Mouse (Mus musculus) stomach, postnatal 0 days (tissue): ENCODE results near the gene Morn1. TPM values are rescaled to one million over a fixed set of nuclear protein-coding genes. Genes with fewer than 3 reads are reported as not detected.
A peak's percentile ranks its signal among the peaks of the same experiment; 100 is the strongest.

Experiments
- ATAC-seq: fragments of 200-750 bp; cut with Nextera tagmentation; 2 replicates; pipeline ENCODE4 v1.8.0; 2017; ENCODE audit not compliant: low FRiP score, low TSS enrichment
- DNase-seq: peaks from one replicate; pipeline ENCODE4 v3.0.0-alpha.2; 2016; ENCODE audit warnings: low spot score
- H3K27ac ChIP-seq: fragments of 300-500 bp; sonication (generic); replicated peaks from 2 replicates; pipeline ENCODE4 v1.5.1; 2014; ENCODE audit warnings: mild to moderate bottlenecking, control low read depth
- H3K27me3 ChIP-seq: fragments of 300-500 bp; sonication (generic); 2 replicates; pipeline ENCODE4 v1.6.1; 2014; ENCODE audit warnings: low read length; ENCODE audit not compliant: control insufficient read depth, insufficient read depth
- H3K36me3 ChIP-seq: fragments of 300-500 bp; sonication (generic); 2 replicates; pipeline ENCODE4 v1.6.1; 2014; ENCODE audit warnings: low read length, mixed read lengths; ENCODE audit not compliant: control insufficient read depth, insufficient read depth
- H3K4me1 ChIP-seq: fragments of 300-500 bp; sonication (generic); replicated peaks from 2 replicates; pipeline ENCODE4 v1.6.1; 2014; ENCODE audit warnings: antibody characterized with exemption; ENCODE audit not compliant: control insufficient read depth, insufficient read depth
- H3K4me2 ChIP-seq: fragments of 300-500 bp; sonication (generic); replicated peaks from 2 replicates; pipeline ENCODE4 v1.6.1; 2014; ENCODE audit warnings: low read depth, mild to moderate bottlenecking, control low read depth, moderate library complexity
- H3K4me3 ChIP-seq: fragments of 300-500 bp; sonication (generic); 2 replicates; pipeline ENCODE4 v1.5.1; 2014; ENCODE audit warnings: low read depth, low read length, control low read depth
- H3K9ac ChIP-seq: fragments of 300-500 bp; sonication (generic); 2 replicates; pipeline ENCODE4 v1.6.1; 2014; ENCODE audit warnings: mild to moderate bottlenecking, low read length, control low read depth, mixed read lengths
- H3K9me3 ChIP-seq: fragments of 300-500 bp; sonication (generic); 2 replicates; pipeline ENCODE4 v1.6.1; 2016; ENCODE audit warnings: low read length; ENCODE audit not compliant: control insufficient read depth
- CTCF ChIP-seq: IDR thresholded peaks from 2 replicates; pipeline ENCODE4 v1.5.1; 2016; ENCODE audit warnings: antibody characterized with exemption, low read depth, mild to moderate bottlenecking, moderate library complexity
- EP300 ChIP-seq: optimal IDR thresholded peaks from 2 replicates; pipeline ENCODE3; 2016; ENCODE audit warnings: antibody characterized with exemption
- WGBS: fragments of 180-500 bp; shearing (Covaris S2); extraction: QIAGEN DNeasy Blood & Tissue Kit; methylation state at CpG from one replicate; pipeline ENCODE4 v1.1.7; 2014; 5-methylcytosine and 5-hydroxymethylcytosine counted together
- polyA plus RNA-seq: library from polyadenylated mRNA; unstranded; fragments of >200 nt; fragmentation: Nextera tagmentation; extraction: Ambion mirVana; gene quantifications from 2 replicates; pipeline ENCODE4 v1.2.1, GENCODE M21; 2015

Gene Morn1
- polyA plus RNA-seq, 1 experiment from 2014 or later = 3.6 TPM

- H3K36me3 ChIP-seq = 0 out of 2 replicates have a peak, but pooled peaks cover 6% of the 10 kb centered on the region
- H3K4me2 ChIP-seq = peak overlapping the region; percentile 83
- H3K9me3 ChIP-seq = no peaks in the 10 kb centered on the region
- 5% methylated on average over 15 of the region's 15 CpGs for WGBS
- peak overlapping the region; percentile 75 for H3K27ac ChIP-seq
- peak overlapping the region; percentile 70 for H3K4me3 ChIP-seq
- H3K27me3 ChIP-seq = no peaks in the 10 kb centered on the region
- TF ChIP-seq CTCF = peak; percentile 96
- no peak for TF ChIP-seq EP300
- peaks cover 4% of the 10 kb centered on the region; the same call in 1 of the 2 replicates for H3K4me1 ChIP-seq
- peak; percentile 90 for DNase-seq
- H3K9ac ChIP-seq = 0 out of 2 replicates have a peak overlapping the region, but pooled peaks have one; percentile 43
- ATAC-seq = peak; percentile 56
These were observed 20.2 kb upstream of the Morn1 start for GRCm38 (mm10) chr4:155065970-155066833.

GRCm38 (mm10) chr4:155066834-155067522 lies 19.4 kb upstream of the Morn1 start, which contains the start of gene Pex10:
TSS of gene Pex10 (plus strand) at chr4:155067016.
- Histone ChIP-seq H3K9ac (peak within 1 kb of the TSS; percentile 72), H3K27me3 (no peaks in the 10 kb centered on the region), H3K9me3 (no peaks in the 10 kb centered on the region), H3K4me1 (peaks cover 4% of the 10 kb centered on the region; the same call in 1 of the 2 replicates), H3K36me3 (0 out of 2 replicates have a peak, but pooled peaks cover 6% of the 10 kb centered on the region), H3K4me3 (peak within 1 kb of the TSS; percentile 70), H3K4me2 (peak within 1 kb of the TSS; percentile 83), H3K27ac (peak within 1 kb of the TSS; percentile 75)
- under 1% methylated on average over 48 of the region's 48 CpGs for WGBS
- no peak for TF ChIP-seq CTCF
- TF ChIP-seq EP300 = no peak
- DNase-seq = peak; percentile 99
- peak; percentile 89 for ATAC-seq

GRCm38 (mm10) chr4:155068357-155068972 lies 17.9 kb upstream of the Morn1 start:
- no peak overlapping the region for H3K9ac ChIP-seq
- no peak overlapping the region for H3K27ac ChIP-seq
- peaks cover 4% of the 10 kb centered on the region; the same call in 1 of the 2 replicates for H3K4me1 ChIP-seq
- DNase-seq = no peak
- H3K4me3 ChIP-seq = no peak overlapping the region
- H3K9me3 ChIP-seq = no peaks in the 10 kb centered on the region
- H3K4me2 ChIP-seq = no peak overlapping the region; the same call in 1 of the 2 replicates
- peaks cover 11% of the 10 kb centered on the region; the same call in 1 of the 2 replicates for H3K36me3 ChIP-seq
- no peaks in the 10 kb centered on the region for H3K27me3 ChIP-seq
- TF ChIP-seq CTCF (no peak), EP300 (no peak)
- no peak for ATAC-seq
- WGBS = 87% methylated on average over 20 of the region's 20 CpGs

- ATAC-seq (no peak), DNase-seq (peak; percentile 48)
- Histone ChIP-seq H3K4me2 (no peak overlapping the region), H3K4me3 (no peak overlapping the region), H3K9me3 (no peaks in the 10 kb centered on the region), H3K27ac (no peak overlapping the region), H3K27me3 (no peaks in the 10 kb centered on the region), H3K9ac (no peak overlapping the region), H3K4me1 (peaks cover 4% of the 10 kb centered on the region; the same call in 1 of the 2 replicates), H3K36me3 (peaks cover 15% of the 10 kb centered on the region)
- no peak for TF ChIP-seq EP300
- peak; percentile 67 for TF ChIP-seq CTCF
- 81% methylated on average over 6 of the region's 6 CpGs for WGBS
These were observed 17.2 kb upstream of the Morn1 start for GRCm38 (mm10) chr4:155069191-155069590.

- Histone ChIP-seq H3K9ac (no peak overlapping the region), H3K27me3 (no peaks in the 10 kb centered on the region), H3K4me2 (no peak overlapping the region), H3K36me3 (peaks cover 20% of the 10 kb centered on the region), H3K9me3 (no peaks in the 10 kb centered on the region), H3K4me1 (peaks cover 4% of the 10 kb centered on the region; the same call in 1 of the 2 replicates), H3K27ac (no peak overlapping the region), H3K4me3 (no peak overlapping the region)
- TF ChIP-seq CTCF (no peak), EP300 (no peak)
- 93% methylated on average over 13 of the region's 13 CpGs for WGBS
- ATAC-seq = no peak
- DNase-seq = no peak
These were observed 16.2 kb upstream of the Morn1 start for GRCm38 (mm10) chr4:155070199-155070598.
